Mouse (Mus musculus) left cerebral cortex, postnatal 14 days (tissue): ENCODE data around the gene Gm13212. TPM values are rescaled to one million over a fixed set of nuclear protein-coding genes. Genes with fewer than 3 reads are reported as not detected.
"Not testable (repeated sequence)": the region's sequence is repeated elsewhere in the genome, so short reads cannot be mapped to it uniquely, and the experiment has no call there.

Experiments
- DNase-seq, 2 experiments: peaks; one replicate each; pipeline ENCODE4 v3.0.0; 2021 to 2022; ENCODE audit warnings: low spot score in 2 of 2, mixed read lengths in 1 of 2
- intact Hi-C: fragments of 180-260 bp; cut with DNase I; formaldehyde crosslinking; loops from one replicate; pipeline ENCODE4 v1.15.1; 2025
- long read RNA-seq, 2 experiments: library from polyadenylated mRNA; stranded (forward); transcript quantifications; one replicate each; pipeline ENCODE4 v2.0.0; 2021
- total RNA-seq, 2 experiments: library from RNA; stranded (reverse); gene quantifications; 2 replicates each; pipeline ENCODE4 v1.2.3; 2021

Gene Gm13212
- total RNA-seq = under 1 TPM; 0.17 to 0.20 TPM
- long read RNA-seq, experiment 1 = 0 reads
- long read RNA-seq, experiment 2 = 0 reads

GRCm38 (mm10) chr4:145585078-145585477 is at the start of gene Gm13212:
TSS of gene Gm13212 (plus strand) at chr4:145585166.
- intact Hi-C loops, DNase-seq: not testable (repeated sequence)

- intact Hi-C loops, DNase-seq: not testable (repeated sequence)
Observed at GRCm38 (mm10) chr4:145543861-145544260, 41.1 kb upstream of the Gm13212 start.

GRCm38 (mm10) chr4:145545106-145545505 is 39.9 kb upstream of the Gm13212 start:
- intact Hi-C loops, DNase-seq: not testable (repeated sequence)

GRCm38 (mm10) chr4:145545734-145546349 is 39.1 kb upstream of the Gm13212 start:
- intact Hi-C loops, DNase-seq: not testable (repeated sequence)

- DNase-seq, intact Hi-C loops: not testable (repeated sequence)
Observed at GRCm38 (mm10) chr4:145546477-145546876, 38.5 kb upstream of the Gm13212 start.

- no peak for DNase-seq
- intact Hi-C loops = no loop called here
Observed at GRCm38 (mm10) chr4:145556680-145557079, 28.3 kb upstream of the Gm13212 start.

- no peak for DNase-seq
- intact Hi-C loops = loop anchor here (10.0 kb wide), 1 partner anchor 125 kb away; no protein-coding TSS in a partner anchor
Observed at GRCm38 (mm10) chr4:145559505-145560099, 25.4 kb upstream of the Gm13212 start.

GRCm38 (mm10) chr4:145564111-145564821 is 20.7 kb upstream of the Gm13212 start:
- intact Hi-C loops = loop anchor here (10.0 kb wide), 1 partner anchor 129 kb away; no protein-coding TSS in a partner anchor

GRCm38 (mm10) chr4:145570461-145570860 is 14.5 kb upstream of the Gm13212 start:
- intact Hi-C loops = not testable (repeated sequence)

More at GRCm38 (mm10) chr4:145564111-145564821, 20.7 kb upstream of the Gm13212 start:
- DNase-seq = no peak

GRCm38 (mm10) chr4:145576623-145577022 is 8.3 kb upstream of the Gm13212 start:
- intact Hi-C loops, DNase-seq: not testable (repeated sequence)

More at GRCm38 (mm10) chr4:145570461-145570860, 14.5 kb upstream of the Gm13212 start:
- not testable (repeated sequence) for DNase-seq

- DNase-seq, intact Hi-C loops: not testable (repeated sequence)
Observed at GRCm38 (mm10) chr4:145580333-145580732, 4.6 kb upstream of the Gm13212 start.

- DNase-seq, intact Hi-C loops: not testable (repeated sequence)
Observed at GRCm38 (mm10) chr4:145586046-145586445, 1.1 kb downstream of the Gm13212 start.

GRCm38 (mm10) chr4:145594183-145594582 is 9.2 kb downstream of the Gm13212 start:
- DNase-seq, intact Hi-C loops: not testable (repeated sequence)

GRCm38 (mm10) chr4:145594798-145595197 is 9.8 kb downstream of the Gm13212 start:
- DNase-seq, intact Hi-C loops: not testable (repeated sequence)

- intact Hi-C loops, DNase-seq: not testable (repeated sequence)
Observed at GRCm38 (mm10) chr4:145640416-145641185, 55.6 kb downstream of the Gm13212 start.

- intact Hi-C loops, DNase-seq: not testable (repeated sequence)
Observed at GRCm38 (mm10) chr4:145670385-145670784, 85.4 kb downstream of the Gm13212 start, which contains the start of gene Zfp980. TSS of gene Zfp980 (plus strand) at chr4:145670685.

- DNase-seq, intact Hi-C loops: not testable (repeated sequence)
Observed at GRCm38 (mm10) chr4:145674286-145674780, 89.4 kb downstream of the Gm13212 start.
